Mouse (Mus musculus) ZHBTc4 (cell line): ENCODE data around the gene Cdyl2.

Experiments used
- DNase-seq: peaks from one replicate; pipeline ENCODE4 v3.0.0-alpha.2; 2011; ENCODE audit warnings: low read depth, low spot score

Gene Cdyl2

DNA sequence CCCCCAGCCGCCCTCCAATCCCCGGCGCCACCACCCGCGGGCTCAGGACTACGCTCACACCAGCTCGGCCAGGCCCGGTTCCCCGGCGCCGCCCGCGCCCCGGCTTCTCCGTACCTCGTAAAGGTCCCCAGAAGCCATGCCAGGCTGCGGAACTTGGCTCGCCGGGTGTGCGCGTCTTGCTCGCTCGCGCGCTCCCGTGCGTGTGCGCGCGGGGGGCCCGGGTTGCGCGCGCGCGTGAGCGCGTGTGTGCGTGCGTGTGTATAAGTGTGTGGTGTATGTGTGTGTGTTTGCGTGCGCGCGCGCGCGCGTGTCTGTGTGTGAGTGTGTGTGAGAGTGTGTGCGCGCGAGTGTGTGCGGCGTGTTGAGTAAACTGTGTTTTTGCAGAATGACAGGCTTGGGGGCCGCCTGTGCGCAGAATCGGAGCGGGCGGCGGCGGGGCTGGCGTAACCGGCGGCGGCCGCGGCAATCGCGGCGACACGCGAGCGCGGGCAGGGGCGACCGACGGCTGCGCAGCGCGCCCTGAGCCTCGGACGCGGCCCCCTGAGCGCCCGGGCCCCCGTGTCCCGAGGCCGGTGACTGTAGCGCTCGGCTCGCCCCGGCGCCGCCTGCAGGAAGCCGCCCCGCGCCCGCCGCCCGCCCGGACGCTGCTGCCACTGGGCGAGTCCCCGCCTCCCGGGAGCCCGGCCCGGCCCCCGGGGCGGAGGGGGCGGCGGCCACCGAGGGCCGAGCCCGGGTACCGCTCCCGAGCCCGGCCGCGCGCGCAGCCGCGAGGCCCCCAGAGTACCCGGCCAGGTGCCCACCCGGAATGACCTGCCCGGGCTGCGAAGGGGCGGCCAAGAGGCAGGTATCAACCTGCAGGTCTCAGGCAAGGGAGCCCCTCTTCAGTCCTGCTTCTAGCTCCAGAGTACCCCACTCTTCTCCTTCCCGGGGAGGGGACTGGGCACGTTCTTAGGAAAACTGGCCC is at the start of gene Cdyl2:
Gene Cdyl2 (minus strand): TSS at position 308 of the 964 bp plus-strand sequence.
- peak; percentile 86 for DNase-seq

DNA sequence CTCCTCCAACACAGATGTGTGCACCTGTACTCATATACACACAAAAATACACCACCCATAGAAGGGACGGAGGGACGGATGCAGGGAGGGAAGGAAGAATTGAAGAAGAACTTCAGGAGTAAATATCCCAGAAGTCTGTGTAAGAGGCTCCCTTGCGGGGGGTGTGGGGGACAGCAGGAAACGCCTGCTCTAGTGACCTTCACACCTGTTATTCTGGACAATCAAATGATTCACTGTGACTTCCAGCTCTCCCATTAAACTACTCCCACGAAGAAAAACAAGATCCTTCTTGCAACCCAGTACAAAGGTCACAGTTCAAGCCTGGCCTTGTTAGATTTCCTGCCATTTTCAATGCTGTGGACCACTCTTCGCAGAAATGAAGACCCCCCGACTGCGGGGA is 47.8 kb upstream of the Cdyl2 start:
- no peak for DNase-seq

DNA sequence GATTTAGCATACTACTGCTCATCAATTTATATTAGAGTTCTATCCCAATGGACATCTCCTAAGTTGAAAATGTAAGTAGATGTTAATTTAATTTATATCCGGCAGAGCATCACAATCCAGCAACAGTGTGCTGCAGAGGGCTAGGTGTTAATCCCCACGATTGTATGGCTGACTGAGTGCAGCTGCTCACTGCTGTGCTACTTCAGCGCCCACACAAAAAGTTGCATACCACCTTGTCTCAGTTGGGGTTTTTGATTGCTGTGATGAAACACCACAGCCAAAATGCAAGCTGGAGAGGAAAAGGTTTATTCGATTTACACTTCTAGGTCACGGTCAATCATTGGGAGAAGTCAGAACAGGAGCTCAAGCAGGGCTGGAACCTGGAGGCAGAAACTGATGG is 41.4 kb upstream of the Cdyl2 start:
- DNase-seq: no peak

DNA sequence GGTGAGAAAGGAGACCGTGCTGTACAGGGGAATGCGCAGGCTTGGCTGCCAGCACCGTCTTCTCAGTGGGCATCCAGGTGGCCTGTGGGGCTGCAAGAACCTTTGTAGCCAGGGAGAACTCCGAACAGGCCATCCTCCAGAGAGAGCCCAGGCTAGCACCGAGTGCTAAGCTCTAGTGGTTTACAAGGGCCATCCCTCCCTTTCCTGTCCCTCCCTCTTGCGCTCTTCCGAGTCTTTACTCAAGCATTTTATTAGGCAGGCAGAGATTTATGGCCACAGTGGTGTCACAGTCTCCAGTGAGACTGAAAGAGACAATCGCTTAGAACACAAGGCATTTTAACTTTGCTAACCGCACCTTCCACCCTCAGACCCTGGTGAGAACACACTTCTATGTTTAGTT is 39.9 kb upstream of the Cdyl2 start:
- peak; percentile 9 for DNase-seq

DNA sequence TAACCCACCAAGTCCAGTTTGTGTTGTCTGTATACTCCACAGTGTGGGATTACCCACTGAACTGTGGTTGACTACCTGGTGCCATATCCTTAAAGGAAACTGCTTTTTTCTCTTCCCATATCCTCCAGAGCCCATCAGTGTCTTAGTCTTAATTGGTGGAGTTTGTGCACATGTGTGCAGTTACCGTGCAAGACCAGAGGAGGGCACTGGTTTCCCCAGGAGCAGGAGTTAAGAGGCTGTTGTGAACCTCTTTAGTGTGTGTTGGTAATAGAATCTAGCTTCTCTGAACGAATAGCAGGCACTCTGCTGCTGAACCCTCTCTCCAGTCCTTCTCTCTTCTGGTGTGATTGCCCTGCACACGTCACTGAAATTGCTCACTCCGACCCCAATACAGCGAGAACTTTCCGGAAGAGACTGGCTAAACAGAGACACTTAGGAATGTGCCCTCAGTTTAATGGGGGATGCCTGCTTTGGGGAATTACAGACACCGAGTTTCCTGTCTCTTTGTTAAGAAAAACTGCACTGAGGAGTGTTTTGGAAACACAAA is 39.1 kb upstream of the Cdyl2 start:
- DNase-seq: peak; percentile 85

DNA sequence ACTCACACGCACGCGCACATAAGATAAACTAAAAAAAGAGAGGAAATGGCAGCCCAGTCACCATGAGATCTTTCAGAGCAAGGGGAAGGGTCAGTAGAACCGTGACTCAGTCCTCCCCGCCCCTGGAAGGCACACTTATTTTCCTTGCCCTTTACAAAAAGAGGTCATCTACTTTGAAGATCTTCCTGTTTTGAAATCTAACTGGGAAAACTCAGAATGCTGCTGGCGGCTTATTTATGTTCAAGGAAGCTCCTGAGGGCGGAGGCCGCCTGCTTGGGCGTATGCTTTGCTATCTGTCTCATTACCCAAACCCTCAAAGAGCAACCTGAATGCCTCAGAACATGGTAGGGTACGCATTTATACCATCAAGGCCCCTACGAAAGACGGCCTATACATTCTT is 38.0 kb upstream of the Cdyl2 start:
- no peak for DNase-seq

DNA sequence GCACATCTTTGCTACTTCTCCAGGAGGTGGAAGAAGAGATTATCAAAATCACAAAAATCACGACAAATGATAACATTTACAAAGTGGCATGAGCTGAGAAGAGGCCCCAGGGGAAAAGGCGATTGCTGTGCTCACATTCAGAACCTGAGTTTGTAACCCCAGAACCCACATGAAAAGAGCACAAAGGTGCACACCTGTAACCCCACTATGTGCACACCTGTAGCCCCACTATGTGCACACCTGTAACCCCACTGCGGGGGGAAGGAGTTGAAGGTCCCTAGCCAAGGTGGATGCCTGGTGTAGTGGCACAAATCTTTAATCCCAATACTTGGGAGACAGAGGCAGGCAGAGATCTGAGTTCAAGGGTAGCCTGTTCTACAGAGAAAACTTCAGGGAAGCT is 23.4 kb upstream of the Cdyl2 start:
- no peak for DNase-seq

DNA sequence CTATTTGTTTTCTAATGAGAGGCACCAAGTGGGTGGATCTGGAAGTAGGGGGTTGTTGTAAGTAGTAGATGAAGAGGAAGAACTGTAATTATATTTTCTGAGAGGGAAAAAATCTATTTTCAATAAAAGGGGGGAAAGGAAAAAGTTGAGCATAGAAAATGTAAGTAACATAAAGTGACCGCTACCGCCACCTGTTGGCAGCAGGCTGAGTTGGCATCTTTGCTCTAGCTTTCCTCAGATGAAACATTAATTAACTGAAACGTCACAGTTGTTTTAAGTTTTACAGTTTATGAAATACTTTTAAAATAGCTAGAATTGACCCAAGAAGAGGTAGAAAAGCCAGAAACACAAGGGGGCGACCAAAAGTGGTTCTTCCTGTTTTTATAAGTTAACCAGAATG is 22.8 kb upstream of the Cdyl2 start:
- peak; percentile 54 for DNase-seq

DNA sequence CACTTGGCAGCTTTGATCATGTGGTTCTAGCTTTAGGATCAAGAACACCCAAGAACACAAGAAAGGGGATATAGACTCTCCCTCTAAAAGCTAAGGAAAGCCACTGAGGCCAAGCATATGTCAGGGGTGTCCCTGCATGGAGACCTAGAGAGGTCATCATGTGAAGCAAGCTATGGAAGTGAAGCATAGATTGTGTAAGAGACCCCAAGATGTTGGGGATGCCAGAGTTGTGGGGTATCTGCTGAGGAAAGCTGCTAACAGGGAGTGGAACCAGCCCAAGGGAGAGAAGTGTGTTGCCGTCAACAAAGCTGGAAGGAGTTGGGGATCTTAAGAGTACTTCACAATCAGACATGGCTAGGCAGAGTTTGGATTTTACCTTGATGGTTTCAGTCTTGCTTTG is 7.9 kb upstream of the Cdyl2 start:
- DNase-seq: no peak

DNA sequence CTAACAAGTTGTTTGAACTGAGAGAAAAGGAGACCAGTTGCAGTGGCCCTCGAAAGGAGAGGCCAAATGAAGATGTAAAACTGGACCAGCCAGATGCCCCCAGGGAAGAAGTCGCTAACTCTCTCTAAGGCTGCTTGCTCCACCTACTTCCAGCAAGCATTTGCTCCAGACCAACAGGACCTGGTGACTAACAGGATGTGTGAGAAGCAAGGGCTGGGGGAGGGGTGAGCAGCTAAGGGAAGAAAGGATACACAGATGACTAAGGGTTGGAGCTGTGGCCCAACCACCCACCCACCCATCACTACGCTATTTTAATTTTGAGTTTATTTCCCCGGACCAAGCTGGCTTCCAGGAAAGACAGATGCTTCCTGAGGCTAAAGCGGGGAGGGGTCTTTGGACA is 2.5 kb upstream of the Cdyl2 start:
- DNase-seq: peak; percentile 73

DNA sequence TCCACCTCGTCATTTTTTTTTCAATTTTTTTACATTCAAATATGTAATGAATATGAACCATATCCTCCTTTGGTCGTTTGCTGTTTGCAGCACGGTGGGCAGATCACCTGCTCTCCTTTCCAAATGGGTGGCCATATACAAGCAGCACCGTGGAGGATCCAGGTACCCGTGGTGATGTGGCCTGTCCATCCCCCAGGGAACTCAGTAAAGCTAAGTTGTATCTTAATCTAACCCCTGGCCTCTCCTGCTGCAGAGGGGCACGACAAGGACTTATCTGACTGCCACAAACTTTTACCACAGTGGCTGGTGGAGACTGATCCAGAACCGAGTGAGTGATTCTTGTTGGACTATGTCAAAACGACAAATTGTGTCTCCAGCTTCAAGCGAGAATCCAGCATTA is 1.4 kb upstream of the Cdyl2 start:
- no peak for DNase-seq

DNA sequence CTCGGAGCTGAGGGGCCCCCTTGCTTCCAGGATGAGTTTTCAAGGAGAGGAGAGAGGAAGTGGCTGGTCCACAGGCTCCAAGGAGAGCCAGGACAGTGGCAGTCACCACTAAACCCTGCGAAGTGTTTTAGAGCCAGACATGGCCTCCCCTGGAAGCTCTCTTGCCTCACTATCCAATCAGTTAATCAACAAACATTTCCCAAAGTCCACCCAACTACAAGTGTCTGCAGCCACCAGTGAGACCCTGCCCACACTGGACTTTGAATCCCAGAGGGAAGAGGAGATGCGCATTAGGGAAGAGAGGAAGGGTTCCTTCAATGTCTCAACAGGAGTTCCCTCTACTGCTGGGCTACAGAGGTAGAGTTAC is 840 bp upstream of the Cdyl2 start:
- no peak for DNase-seq

DNA sequence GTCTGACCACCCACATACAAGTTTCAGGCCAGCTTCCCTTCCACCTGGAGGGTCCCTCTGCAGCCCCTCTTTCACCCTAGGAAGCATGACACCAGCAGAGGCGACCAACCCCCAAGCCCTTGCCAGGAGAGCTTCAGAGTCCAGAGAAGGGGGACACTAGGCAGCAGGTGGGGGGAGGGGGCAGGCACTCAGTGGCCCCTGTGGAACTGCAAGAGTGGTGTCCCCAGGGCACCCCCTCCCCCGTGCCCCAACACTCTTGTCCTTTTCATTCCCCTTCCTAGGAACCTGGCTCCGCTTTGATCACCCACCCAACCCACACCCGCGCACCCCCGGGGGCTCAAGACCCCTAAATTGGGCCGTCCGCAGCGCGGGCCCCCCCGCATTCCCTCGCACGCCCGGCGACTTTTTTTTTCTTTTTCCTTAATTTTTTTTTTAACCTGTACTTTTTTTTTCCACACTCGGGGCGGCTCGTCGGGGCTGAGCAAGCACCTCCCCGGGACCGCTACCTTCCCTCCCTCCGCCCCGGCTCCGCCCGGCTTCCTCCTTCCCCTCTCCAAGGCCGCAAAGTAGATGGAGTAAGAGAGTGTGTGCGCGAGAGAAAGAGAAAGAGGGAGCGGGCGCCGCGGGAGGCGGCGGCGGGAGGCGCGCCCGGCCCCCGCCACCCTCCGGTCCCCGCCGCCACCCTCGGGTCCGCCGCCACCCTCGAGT is 661 bp downstream of the Cdyl2 start:
- peak; percentile 61 for DNase-seq

DNA sequence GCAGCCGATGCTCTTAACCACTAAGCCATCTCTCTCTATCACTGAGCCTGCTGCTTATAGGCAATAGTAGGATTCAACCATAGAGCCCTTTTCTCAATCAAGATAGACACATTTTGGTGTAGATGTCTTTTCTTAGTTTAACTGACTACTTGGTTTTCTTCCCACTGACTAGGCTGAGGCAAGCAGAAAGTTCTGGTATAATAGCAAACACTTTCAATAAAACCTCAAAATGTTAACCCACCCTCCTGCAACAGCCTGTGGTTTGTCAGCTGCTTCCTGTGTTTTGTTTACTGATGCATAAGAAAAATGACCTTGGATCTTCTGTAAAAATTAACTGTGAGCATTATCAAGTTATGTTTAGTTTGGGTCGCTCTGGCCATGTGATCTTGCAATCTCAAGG is 11.3 kb downstream of the Cdyl2 start:
- DNase-seq: no peak

DNA sequence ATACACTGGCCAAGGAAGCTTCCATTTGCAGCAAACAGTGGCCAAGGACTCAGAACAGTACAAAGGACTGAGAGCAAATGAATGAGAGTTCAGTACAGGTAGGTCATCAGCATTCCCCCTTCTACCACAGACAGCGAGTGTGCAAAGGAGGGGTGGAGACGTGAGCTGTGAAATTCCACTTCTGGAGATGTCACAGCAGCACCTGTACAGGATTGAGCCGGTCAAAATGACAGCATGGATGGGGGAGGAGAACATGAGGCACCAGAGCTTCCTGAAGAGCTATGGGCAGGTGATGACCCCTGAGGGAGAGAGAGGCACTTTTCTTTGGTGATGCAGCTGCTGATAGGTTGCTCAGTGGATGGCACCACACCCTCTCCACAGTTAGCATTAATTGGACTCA is 25.3 kb downstream of the Cdyl2 start:
- peak; percentile 13 for DNase-seq

DNA sequence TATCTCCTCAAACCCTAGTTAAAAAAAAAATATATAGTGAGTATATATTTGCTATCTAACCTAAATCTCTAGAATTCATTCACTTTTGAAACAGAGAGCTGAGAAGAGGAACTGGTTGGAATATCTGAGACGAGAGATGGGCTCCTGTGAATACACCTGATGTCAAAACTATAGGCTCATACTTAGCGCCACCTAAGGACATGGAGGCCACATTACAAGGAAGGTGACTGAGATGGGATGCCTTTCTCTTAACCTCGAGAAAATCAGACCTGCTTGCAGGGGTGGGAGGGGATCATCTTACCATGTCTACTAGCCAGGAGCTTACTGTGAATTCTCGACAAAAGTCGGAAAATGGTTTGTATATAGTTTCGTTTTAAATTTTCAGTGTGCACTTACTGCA is 30.3 kb downstream of the Cdyl2 start:
- peak; percentile 84 for DNase-seq

DNA sequence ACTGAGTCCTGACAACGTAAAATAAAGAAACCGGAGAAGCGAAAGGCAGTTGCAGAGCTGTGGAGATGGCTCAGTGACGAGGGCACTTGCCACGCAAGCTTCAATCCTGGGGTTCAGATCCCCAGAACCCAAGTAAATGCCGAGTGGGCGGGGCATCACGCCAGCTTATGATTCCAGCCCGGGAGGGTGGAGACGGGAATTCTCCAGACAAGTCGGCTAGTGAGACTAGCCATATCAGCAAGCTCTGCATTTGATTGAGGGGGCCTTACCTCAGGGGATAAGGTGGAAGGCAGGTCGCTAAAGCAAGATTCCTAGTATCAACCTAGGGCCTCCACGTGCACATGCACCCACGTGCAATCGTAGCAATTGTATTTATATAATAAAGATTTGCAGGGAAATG is 39.9 kb downstream of the Cdyl2 start:
- peak; percentile 52 for DNase-seq

DNA sequence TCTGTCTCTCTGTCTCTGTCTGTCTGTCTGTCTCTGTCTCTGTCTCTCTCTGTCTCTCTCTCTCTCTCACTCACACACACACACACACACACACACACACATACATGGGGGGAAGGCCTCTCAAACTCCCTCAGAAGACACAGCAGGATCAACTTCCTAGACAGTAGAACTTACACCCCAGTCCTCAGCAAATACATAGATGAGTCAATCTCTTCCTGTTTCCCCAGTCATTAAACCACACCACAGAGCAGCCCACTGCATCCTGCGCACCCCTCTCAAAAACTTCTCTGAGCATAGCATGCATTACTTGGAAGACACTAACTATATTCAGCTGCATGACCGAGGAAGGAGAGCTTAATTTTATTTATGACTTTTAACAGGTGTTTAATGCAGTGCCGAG is 43.0 kb downstream of the Cdyl2 start:
- no peak for DNase-seq

DNA sequence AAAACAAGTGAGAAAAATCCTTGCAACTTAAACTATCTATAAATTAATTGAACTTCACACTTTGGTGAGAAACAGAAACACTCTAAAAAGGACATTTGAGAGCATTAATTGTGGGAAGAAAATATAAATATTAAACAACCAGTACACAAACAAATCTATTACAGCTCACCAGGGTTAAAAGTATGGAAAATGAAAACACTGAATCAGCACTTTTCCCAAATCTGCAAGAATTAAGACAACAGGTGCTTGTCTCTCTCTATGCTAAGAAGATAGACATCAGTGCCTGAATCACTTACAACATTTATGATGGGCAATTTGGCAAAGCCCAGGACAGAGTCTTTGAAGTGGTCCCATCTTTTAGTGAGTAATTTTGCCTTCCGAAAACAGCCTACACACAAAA is 56.6 kb downstream of the Cdyl2 start:
- DNase-seq: no peak

DNA sequence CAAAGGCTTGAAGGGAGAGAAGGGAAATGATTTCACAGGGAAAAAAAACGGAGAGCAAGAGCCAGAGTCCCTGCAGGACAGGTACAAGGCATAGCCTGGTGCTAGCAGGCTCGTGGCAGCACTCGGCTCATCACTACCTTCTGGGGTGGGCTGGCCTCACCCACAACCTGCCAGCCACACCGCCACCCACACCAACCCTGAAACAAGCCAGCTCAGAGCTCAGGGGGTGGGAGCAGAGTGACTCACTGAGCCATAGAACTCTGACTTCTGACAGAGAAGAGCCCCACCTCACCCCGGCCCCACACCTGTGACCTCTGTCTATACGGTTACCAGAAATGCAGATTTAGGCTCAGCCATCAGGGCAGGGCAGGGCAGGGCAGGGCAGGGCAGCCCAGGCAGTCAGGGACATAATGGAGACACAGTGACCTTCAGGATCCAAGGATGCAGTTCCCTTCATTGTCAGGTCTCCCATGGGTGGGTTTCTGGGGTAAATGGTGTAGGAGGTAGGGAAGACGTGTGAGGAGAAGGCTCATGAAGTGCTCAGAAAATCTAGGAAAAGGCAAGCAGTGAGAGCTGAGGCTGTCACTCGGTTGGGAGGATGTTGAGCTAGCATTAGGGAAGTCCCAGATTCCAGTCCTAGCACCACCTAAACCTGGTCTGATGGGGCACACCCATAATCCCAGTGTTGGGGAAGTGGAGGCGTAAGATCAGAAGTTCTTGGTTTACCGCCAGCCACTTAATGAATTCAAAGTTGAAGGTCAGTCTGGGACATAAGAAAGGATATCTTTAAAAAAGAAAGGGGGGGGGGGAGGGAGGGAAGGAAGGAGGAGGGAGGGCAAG is 58.6 kb downstream of the Cdyl2 start:
- peak; percentile 96 for DNase-seq

DNA sequence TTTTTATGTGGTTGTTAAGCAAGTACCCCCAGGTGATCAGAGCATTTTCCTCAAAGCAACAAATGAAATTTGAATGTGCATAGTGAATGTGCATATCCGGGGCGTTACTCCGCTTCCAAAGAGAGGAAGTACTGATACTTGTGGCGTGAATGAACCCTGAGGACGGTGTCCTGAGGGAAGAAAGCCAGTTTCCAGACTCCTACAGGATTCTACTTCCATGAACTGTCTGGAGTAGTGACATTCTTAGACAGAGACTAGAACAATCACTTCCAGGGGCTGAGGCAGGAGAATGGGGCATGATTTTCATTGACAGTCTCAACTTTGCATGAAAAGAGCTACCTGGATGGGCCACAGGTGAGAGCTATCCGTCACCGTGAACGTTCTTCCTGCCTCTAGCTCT is 59.3 kb downstream of the Cdyl2 start:
- peak; percentile 91 for DNase-seq

DNA sequence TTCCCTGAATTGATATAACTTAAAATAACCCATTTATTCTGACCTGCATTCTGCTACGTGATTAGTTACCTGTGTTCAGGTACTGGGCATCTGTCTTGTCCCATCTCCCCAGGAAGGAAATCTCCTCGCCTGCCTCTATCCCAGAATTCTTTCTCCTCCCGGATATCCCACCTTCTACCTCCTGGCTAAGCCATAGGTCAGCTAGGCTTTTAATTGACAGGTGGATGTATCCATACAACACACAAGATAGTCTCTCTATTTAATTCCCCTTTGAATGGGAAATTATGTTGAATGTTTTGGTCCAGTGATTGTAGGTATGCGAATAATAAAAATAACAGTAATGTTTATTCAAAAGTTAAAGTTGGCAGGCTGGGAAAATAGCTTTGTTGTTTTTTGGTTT is 59.7 kb downstream of the Cdyl2 start:
- DNase-seq: peak; percentile 76
